In the genomic region with DNA sequence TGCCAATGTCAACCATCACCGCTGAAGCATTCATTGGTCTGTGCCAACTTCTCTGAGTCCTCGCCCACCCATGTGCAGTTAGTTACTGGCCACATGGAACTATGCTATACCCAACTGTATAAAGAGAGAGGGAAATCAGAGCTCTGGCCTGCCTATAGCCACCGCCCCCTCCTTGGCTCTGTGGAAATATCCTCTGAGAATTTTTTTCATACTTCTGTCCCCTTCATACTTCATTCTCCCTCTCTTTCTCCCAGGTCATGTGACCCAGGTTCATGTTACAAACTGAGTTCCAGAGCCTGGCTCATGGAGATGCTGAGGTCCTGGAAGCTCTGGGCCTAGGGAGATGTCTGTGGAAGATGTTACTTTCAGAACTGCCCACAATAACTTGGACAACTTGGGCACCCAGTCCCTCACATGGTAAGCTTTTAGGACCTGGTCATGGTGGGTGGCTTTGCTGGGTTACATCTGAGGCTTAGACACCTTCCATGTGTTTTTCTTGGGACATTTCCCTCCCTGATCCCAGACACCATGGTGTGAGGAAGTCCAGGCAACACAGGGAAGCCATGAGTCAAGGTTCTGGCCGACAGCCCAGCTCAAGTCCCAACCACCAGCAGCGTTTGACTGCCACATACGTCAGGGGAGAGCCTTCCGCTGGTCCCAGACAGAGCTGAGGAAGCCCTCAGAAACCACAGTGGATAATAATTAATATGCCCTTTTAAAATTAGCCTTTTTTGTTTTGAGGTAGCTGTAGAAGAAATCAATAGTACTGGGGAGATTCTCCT, we compare ENCODE assay signal across 10 mouse cellular contexts.
DNase-seq lines count a peak whose midpoint lies in the region; ATAC-seq and TF ChIP-seq lines count a peak whose summit lies in the region.
"Had no signal": no experiment of that assay in that cellular context is flagged by ENCODE, and none has a peak within 500 bp of the region (broad histone marks: within the 10 kb centered on the region; RNA-seq: fewer than 3 reads in every experiment).

No protein-coding gene starts in this region.

- no peaks in the 10 kb centered on the region for H3K36me3 ChIP-seq in heart, postnatal 0 days (replicated peaks; ENCODE audit: control insufficient read depth, insufficient read depth, low read length)
- no peaks in the 10 kb centered on the region for H3K36me3 ChIP-seq in limb, embryonic 14.5 days (ENCODE audit: control insufficient read depth, insufficient read depth, low read length)
- H3K36me3 ChIP-seq in stomach, postnatal 0 days (ENCODE audit: control insufficient read depth, insufficient read depth, low read length): no peaks in the 10 kb centered on the region
- no peaks in the 10 kb centered on the region for H3K36me3 ChIP-seq in forebrain, embryonic 13.5 days (ENCODE audit: poor library complexity, severe bottlenecking)
- H3K36me3 ChIP-seq: hindbrain, embryonic 15.5 days; neural tube, embryonic 12.5 days had no signal

- no peak for TF ChIP-seq EP300 in heart, postnatal 0 days (IDR thresholded peaks at IDR 0.05; ENCODE audit: low read depth)
- no peak for TF ChIP-seq EP300 in stomach, postnatal 0 days (optimal IDR thresholded peaks at IDR 0.05)

- no peak overlapping the region for H3K4me2 ChIP-seq in heart, postnatal 0 days (ENCODE audit: low read depth, low read length)
- H3K4me2 ChIP-seq in limb, embryonic 14.5 days (replicated peaks; ENCODE audit: low read depth, low read length, severe bottlenecking): no peak overlapping the region
- H3K4me2 ChIP-seq in stomach, postnatal 0 days (replicated peaks; ENCODE audit: low read depth): no peak overlapping the region
- H3K4me2 ChIP-seq in forebrain, embryonic 13.5 days: no peak overlapping the region
- H3K4me2 ChIP-seq: hindbrain, embryonic 15.5 days; neural tube, embryonic 12.5 days had no signal

- H3K9ac ChIP-seq in heart, postnatal 0 days (replicated peaks; ENCODE audit: low read depth, low read length): no peak overlapping the region
- H3K9ac ChIP-seq in limb, embryonic 14.5 days (ENCODE audit: low read depth, low read length, severe bottlenecking): no peak overlapping the region
- no peak overlapping the region for H3K9ac ChIP-seq in stomach, postnatal 0 days (ENCODE audit: low read length)
- no peak overlapping the region for H3K9ac ChIP-seq in forebrain, embryonic 13.5 days
- H3K9ac ChIP-seq: hindbrain, embryonic 15.5 days; neural tube, embryonic 12.5 days had no signal

- WGBS in heart, postnatal 0 days: 42% methylated on average over 7 of the region's 7 CpGs
- WGBS in limb, embryonic 14.5 days: 68% methylated on average over 7 of the region's 7 CpGs
- WGBS in stomach, postnatal 0 days: 45% methylated on average over 7 of the region's 7 CpGs
- 88% methylated on average over 7 of the region's 7 CpGs for WGBS in forebrain, embryonic 13.5 days

- TF ChIP-seq CTCF in layer of hippocampus, adult 2 months (conservative IDR thresholded peaks at IDR 0.05): no peak
- no peak for TF ChIP-seq CTCF in heart, postnatal 0 days (IDR thresholded peaks at IDR 0.05; ENCODE audit: low read depth)
- TF ChIP-seq CTCF in stomach, postnatal 0 days (IDR thresholded peaks at IDR 0.05; ENCODE audit: low read depth): no peak

- DNase-seq in layer of hippocampus, adult 2 months (ENCODE audit: low spot score in 2 of 2): peak in 1 of 2 experiments; percentile 32
- DNase-seq in layer of hippocampus, postnatal 25 days (ENCODE audit: extremely low spot score in 1 of 2, low spot score in 1 of 2): no peak
- DNase-seq in cerebellum, adult 8-10 months: peak; percentile 55
- peak; percentile 88 for DNase-seq in heart, postnatal 0 days (ENCODE audit: low spot score)
- DNase-seq in limb, embryonic 14.5 days (ENCODE audit: low spot score): peak; percentile 50
- DNase-seq in stomach, postnatal 0 days (ENCODE audit: low spot score): no peak
- DNase-seq in retina, postnatal 1 day: no peak

- no peaks in the 10 kb centered on the region for H3K9me3 ChIP-seq in heart, postnatal 0 days (replicated peaks; ENCODE audit: control insufficient read depth, low read length)
- no peaks in the 10 kb centered on the region for H3K9me3 ChIP-seq in limb, embryonic 14.5 days (ENCODE audit: control insufficient read depth, low read length)
- no peaks in the 10 kb centered on the region for H3K9me3 ChIP-seq in stomach, postnatal 0 days (ENCODE audit: control insufficient read depth, low read length)
- no peaks in the 10 kb centered on the region for H3K9me3 ChIP-seq in forebrain, embryonic 13.5 days (replicated peaks)
- H3K9me3 ChIP-seq: hindbrain, embryonic 15.5 days; neural tube, embryonic 12.5 days had no signal

- peak overlapping the region; percentile 81 for H3K27ac ChIP-seq in layer of hippocampus, adult 2 months
- H3K27ac ChIP-seq in heart, postnatal 0 days (ENCODE audit: low read depth): peak overlapping the region; percentile 53
- H3K27ac ChIP-seq in limb, embryonic 14.5 days (replicated peaks; ENCODE audit: low read depth, low read length): no peak overlapping the region
- no peak overlapping the region for H3K27ac ChIP-seq in stomach, postnatal 0 days (replicated peaks)
- H3K27ac ChIP-seq in forebrain, embryonic 13.5 days: no peak overlapping the region
- H3K27ac ChIP-seq: hindbrain, embryonic 15.5 days; neural tube, embryonic 12.5 days had no signal

- H3K4me1 ChIP-seq in heart, postnatal 0 days (ENCODE audit: control insufficient read depth, insufficient read depth): no peaks in the 10 kb centered on the region
- H3K4me1 ChIP-seq in limb, embryonic 14.5 days (ENCODE audit: control insufficient read depth, insufficient read depth, low read length): 0 out of 2 replicates have a peak, but pooled peaks cover 4% of the 10 kb centered on the region
- H3K4me1 ChIP-seq in stomach, postnatal 0 days (replicated peaks; ENCODE audit: control insufficient read depth, insufficient read depth): no peaks in the 10 kb centered on the region
- no peaks in the 10 kb centered on the region for H3K4me1 ChIP-seq in forebrain, embryonic 13.5 days
- H3K4me1 ChIP-seq: hindbrain, embryonic 15.5 days; neural tube, embryonic 12.5 days had no signal

- ATAC-seq in heart, postnatal 0 days (ENCODE audit: insufficient read depth, low read depth): peak; percentile 92
- peak; percentile 67; the same call in 1 of the 2 replicates for ATAC-seq in limb, embryonic 14.5 days (ENCODE audit: low FRiP score, low read depth)
- ATAC-seq in stomach, postnatal 0 days (ENCODE audit: low FRiP score, low TSS enrichment): peak; percentile 72; the same call in 1 of the 2 replicates
- ATAC-seq in forebrain, embryonic 13.5 days: no peak

- no peak for TF ChIP-seq POLR2A in limb, embryonic 14.5 days (IDR thresholded peaks at IDR 0.05; ENCODE audit: borderline replicate concordance, extremely low read depth, insufficient read depth, insufficient read length)

- peak overlapping the region; percentile 11; the same call in 1 of the 2 replicates for H3K4me3 ChIP-seq in layer of hippocampus, adult 2 months
- no peak overlapping the region for H3K4me3 ChIP-seq in heart, postnatal 0 days (ENCODE audit: low read depth, low read length)
- H3K4me3 ChIP-seq in limb, embryonic 14.5 days (replicated peaks; ENCODE audit: low read length): no peak overlapping the region
- no peak overlapping the region for H3K4me3 ChIP-seq in stomach, postnatal 0 days (ENCODE audit: low read depth, low read length)
- no peak overlapping the region for H3K4me3 ChIP-seq in forebrain, embryonic 13.5 days
- H3K4me3 ChIP-seq: hindbrain, embryonic 15.5 days; neural tube, embryonic 12.5 days had no signal

- H3K27me3 ChIP-seq in heart, postnatal 0 days (ENCODE audit: control insufficient read depth, insufficient read depth, low read length): no peaks in the 10 kb centered on the region
- no peaks in the 10 kb centered on the region for H3K27me3 ChIP-seq in limb, embryonic 14.5 days (ENCODE audit: control insufficient read depth, insufficient read depth, low read length)
- H3K27me3 ChIP-seq in stomach, postnatal 0 days (ENCODE audit: control insufficient read depth, insufficient read depth, low read length): no peaks in the 10 kb centered on the region
- H3K27me3 ChIP-seq in forebrain, embryonic 13.5 days: no peaks in the 10 kb centered on the region
- H3K27me3 ChIP-seq: hindbrain, embryonic 15.5 days; neural tube, embryonic 12.5 days had no signal

Comparison
In these comparisons a context has a peak if more than half of its experiments do, and no peak if none do; other contexts are left out.
1. DNase-seq: peak in cerebellum, adult 8-10 months (single experiment), heart, postnatal 0 days (single experiment) and limb, embryonic 14.5 days (single experiment); none in layer of hippocampus, postnatal 25 days (0 of 2), stomach, postnatal 0 days (single experiment) and retina, postnatal 1 day (single experiment).
2. H3K27ac ChIP-seq: peak in layer of hippocampus, adult 2 months (single experiment) and heart, postnatal 0 days (single experiment); none in limb, embryonic 14.5 days (single experiment), stomach, postnatal 0 days (single experiment) and forebrain, embryonic 13.5 days (single experiment).